ENCODE assay signal across 9 mouse cellular contexts in genomic region chr2:173659926-173660684, GRCm38 (mm10). TPM values are rescaled to one million over a fixed set of nuclear protein-coding genes. Genes with fewer than 3 reads are reported as not detected.
A peak's percentile ranks its signal among the peaks of the same experiment; 100 is the strongest.
DNase-seq lines count a peak whose midpoint lies in the region; ATAC-seq and TF ChIP-seq lines count a peak whose summit lies in the region.
"Had no signal": no experiment of that assay in that cellular context is flagged by ENCODE, and none has a peak within 500 bp of the region (broad histone marks: within the 10 kb centered on the region; RNA-seq: fewer than 3 reads in every experiment).

No protein-coding gene starts in this region.

- H3K36me3 ChIP-seq in testis, adult 2 months (ENCODE audit: control insufficient read depth, insufficient read depth, low read length), result peaks cover 4% of the 10 kb centered on the region; the same call in 1 of the 2 replicates
- 0 out of 2 replicates have a peak, but pooled peaks cover 2% of the 10 kb centered on the region for H3K36me3 ChIP-seq in hindbrain, embryonic 11.5 days (ENCODE audit: control insufficient read depth, insufficient read depth, low read length)
- peaks cover 19% of the 10 kb centered on the region; the same call in 1 of the 2 replicates for H3K36me3 ChIP-seq in lung, postnatal 0 days (ENCODE audit: insufficient read depth, low read length)

- ATAC-seq in hindbrain, embryonic 11.5 days (ENCODE audit: low FRiP score), result no peak
- ATAC-seq in lung, postnatal 0 days, result no peak; the same call in 1 of the 2 replicates
- ATAC-seq in erythroid progenitor cell, adult 5-6 weeks (replicated peaks; ENCODE audit: low FRiP score, poor library complexity, severe bottlenecking), result no peak

- TF ChIP-seq CTCF in testis, adult 2 months (IDR thresholded peaks at IDR 0.05; ENCODE audit: control insufficient read depth, insufficient read depth, insufficient replicate concordance, low read depth, low read length), result no peak
- no peak for TF ChIP-seq CTCF in lung, postnatal 0 days (IDR thresholded peaks at IDR 0.05)

- H3K4me1 ChIP-seq in testis, adult 2 months (ENCODE audit: control insufficient read depth, insufficient read depth, low read length), result peaks cover 7% of the 10 kb centered on the region
- H3K4me1 ChIP-seq in hindbrain, embryonic 11.5 days (replicated peaks; ENCODE audit: control insufficient read depth, insufficient read depth, low read length), result peaks cover 2% of the 10 kb centered on the region; the same call in 1 of the 2 replicates
- H3K4me1 ChIP-seq in lung, postnatal 0 days (ENCODE audit: insufficient read depth, low read depth, low read length), result peaks cover 8% of the 10 kb centered on the region; the same call in 1 of the 2 replicates

- no peaks in the 10 kb centered on the region for H3K9me3 ChIP-seq in hindbrain, embryonic 11.5 days (ENCODE audit: control insufficient read depth, low read length)
- H3K9me3 ChIP-seq in lung, postnatal 0 days (ENCODE audit: low read length), result no peaks in the 10 kb centered on the region

- WGBS in hindbrain, embryonic 11.5 days, result 1% methylated on average over 49 of the region's 52 CpGs
- WGBS in lung, postnatal 0 days, result 1% methylated on average over 36 of the region's 52 CpGs

- peak overlapping the region; percentile 78 for H3K4me2 ChIP-seq in hindbrain, embryonic 11.5 days (replicated peaks; ENCODE audit: low read depth, low read length)
- peak overlapping the region; percentile 95 for H3K4me2 ChIP-seq in lung, postnatal 0 days (replicated peaks; ENCODE audit: low read depth, low read length)

- H3K9ac ChIP-seq in hindbrain, embryonic 11.5 days (ENCODE audit: low read depth, low read length), result peak overlapping the region; percentile 92
- peak overlapping the region; percentile 97 for H3K9ac ChIP-seq in lung, postnatal 0 days (replicated peaks; ENCODE audit: low read depth)

- TF ChIP-seq EP300 in lung, postnatal 0 days (IDR thresholded peaks at IDR 0.05), result no peak

- DNase-seq in cerebellum, adult 9-11 months, result peak; percentile 78
- DNase-seq in cerebellum, adult 18-20 months, result no peak
- no peak for DNase-seq in testis, postnatal 10 days (ENCODE audit: low spot score)
- no peak for DNase-seq in hindbrain, embryonic 11.5 days (ENCODE audit: low spot score)
- DNase-seq in lung, postnatal 0 days (ENCODE audit: low spot score), result peak; percentile 57
- DNase-seq in right cerebral cortex, postnatal 14 days, result no peak

- no peak for TF ChIP-seq POLR2A in testis, adult 2 months (IDR thresholded peaks at IDR 0.05; ENCODE audit: control insufficient read depth, low read depth, low read length)

- H3K27me3 ChIP-seq in testis, adult 2 months (ENCODE audit: control insufficient read depth, insufficient read depth, low read length), result no peaks in the 10 kb centered on the region
- H3K27me3 ChIP-seq in hindbrain, embryonic 11.5 days (ENCODE audit: control insufficient read depth, insufficient read depth, low read length), result no peaks in the 10 kb centered on the region
- H3K27me3 ChIP-seq in lung, postnatal 0 days (replicated peaks; ENCODE audit: insufficient read depth, low read length), result no peaks in the 10 kb centered on the region

- peak overlapping the region; percentile 87 for H3K27ac ChIP-seq in testis, adult 2 months (ENCODE audit: control insufficient read depth, insufficient read depth, low read depth, low read length)
- H3K27ac ChIP-seq in hindbrain, embryonic 11.5 days (ENCODE audit: low read depth, low read length), result 0 out of 2 replicates have a peak overlapping the region, but pooled peaks have one; percentile 47
- peak overlapping the region; percentile 81 for H3K27ac ChIP-seq in lung, postnatal 0 days (ENCODE audit: low read length)

- H3K4me3 ChIP-seq in testis, adult 2 months (ENCODE audit: control insufficient read depth, low read depth, low read length), result peak overlapping the region; percentile 97
- peak overlapping the region; percentile 95 for H3K4me3 ChIP-seq in hindbrain, embryonic 11.5 days (ENCODE audit: low read depth, low read length)
- H3K4me3 ChIP-seq in lung, postnatal 0 days (ENCODE audit: low read depth, low read length), result peak overlapping the region; percentile 99

RNA-seq across cellular contexts. Expression of gene Rab22a, which starts 0.5 kb away (rescaled TPM):
- 21.6 and 32.1 TPM in 2 replicates for polyA plus RNA-seq in testis, adult 2 months (2012; rRNA removed)
- polyA plus RNA-seq in hindbrain, embryonic 11.5 days (2014; fragmentation: Nextera tagmentation; extraction: Ambion mirVana), result 42.3 and 44.6 TPM in 2 replicates
- 27.3 and 29.0 TPM in 2 replicates for polyA plus RNA-seq in lung, postnatal 0 days (2015; fragmentation: Nextera tagmentation; extraction: Ambion mirVana)
- 10.1 and 15.9 TPM in 2 replicates for total RNA-seq in erythroid progenitor cell, adult 5-6 weeks (2015; ENCODE audit: low replicate concordance)
- total RNA-seq in erythroid progenitor cell, adult 5-6 weeks (2017; ENCODE audit: low replicate concordance), result 7.1 and 9.9 TPM in 2 replicates

RNA-seq across cellular contexts. Expression of gene 1700010B08Rik, which starts 59.1 kb away (rescaled TPM):
- polyA plus RNA-seq in testis, adult 2 months (2012; rRNA removed), result 402 and 430 TPM in 2 replicates
- not detected in 2 replicates for polyA plus RNA-seq in hindbrain, embryonic 11.5 days (2014; fragmentation: Nextera tagmentation; extraction: Ambion mirVana)
- 0.13 TPM in 1 of 2 replicates, not detected in the other for polyA plus RNA-seq in lung, postnatal 0 days (2015; fragmentation: Nextera tagmentation; extraction: Ambion mirVana)
- not detected in 2 replicates for total RNA-seq in erythroid progenitor cell, adult 5-6 weeks (2015; ENCODE audit: low replicate concordance)
- not detected in 2 replicates for total RNA-seq in erythroid progenitor cell, adult 5-6 weeks (2017; ENCODE audit: low replicate concordance)
- total RNA-seq: left cerebral cortex, adult 18-20 months had no signal

Comparison
In these comparisons a context has a peak if more than half of its experiments do, and no peak if none do; other contexts are left out.
1. DNase-seq: peak in cerebellum, adult 9-11 months (single experiment) and lung, postnatal 0 days (single experiment); none in cerebellum, adult 18-20 months (0 of 2), testis, postnatal 10 days (single experiment), hindbrain, embryonic 11.5 days (single experiment) and right cerebral cortex, postnatal 14 days (single experiment).
2. RNA of gene 1700010B08Rik, which starts 59.1 kb away (polyA plus RNA-seq): 402 to 430 TPM in testis, adult 2 months; 0.13 TPM in lung, postnatal 0 days and not detected in hindbrain, embryonic 11.5 days; every median in the first group is over 100 times any median in the second.
3. Peak in every context shown above with its lines, with median percentiles within 50 percentile points of each other: H3K27ac ChIP-seq and H3K4me3 ChIP-seq.